Comparison of ENCODE assay signal across 8 mouse cellular contexts in genomic region chrX:77314384-77314783, GRCm38 (mm10).
DNase-seq lines count a peak whose midpoint lies in the region; ATAC-seq and TF ChIP-seq lines count a peak whose summit lies in the region.
"Had no signal": no experiment of that assay in that cellular context is flagged by ENCODE, and none has a peak within 500 bp of the region (broad histone marks: within the 10 kb centered on the region; RNA-seq: fewer than 3 reads in every experiment).

No protein-coding gene starts in this region.

- 82% methylated on average over 3 of the region's 3 CpGs for WGBS in neural tube, embryonic 11.5 days
- 71% methylated on average over 3 of the region's 3 CpGs for WGBS in neural tube, embryonic 15.5 days
- 71% methylated on average over 3 of the region's 3 CpGs for WGBS in kidney, postnatal 0 days

- H3K9me3 ChIP-seq in neural tube, embryonic 11.5 days (ENCODE audit: control insufficient read depth, low read length), result no peaks in the 10 kb centered on the region
- H3K9me3 ChIP-seq in neural tube, embryonic 15.5 days (replicated peaks), result no peaks in the 10 kb centered on the region
- H3K9me3 ChIP-seq in kidney, postnatal 0 days (replicated peaks; ENCODE audit: low read length), result no peaks in the 10 kb centered on the region
- H3K9me3 ChIP-seq: liver, embryonic 15.5 days had no signal

- no peak overlapping the region for H3K27ac ChIP-seq in neural tube, embryonic 11.5 days (ENCODE audit: low read depth, low read length)
- no peak overlapping the region for H3K27ac ChIP-seq in neural tube, embryonic 15.5 days (replicated peaks)
- H3K27ac ChIP-seq in kidney, postnatal 0 days, result no peak overlapping the region
- H3K27ac ChIP-seq: liver, embryonic 15.5 days had no signal

- H3K4me3 ChIP-seq in neural tube, embryonic 11.5 days (ENCODE audit: low read depth, low read length), result no peak overlapping the region
- H3K4me3 ChIP-seq in neural tube, embryonic 15.5 days (replicated peaks), result no peak overlapping the region
- H3K4me3 ChIP-seq in kidney, postnatal 0 days (replicated peaks; ENCODE audit: low read depth, low read length), result no peak overlapping the region
- H3K4me3 ChIP-seq: liver, embryonic 15.5 days had no signal

- peak; percentile 69 for TF ChIP-seq CTCF in kidney, postnatal 0 days (IDR thresholded peaks at IDR 0.05; ENCODE audit: low read depth)

- no peak overlapping the region for H3K9ac ChIP-seq in neural tube, embryonic 11.5 days (ENCODE audit: low read length)
- no peak overlapping the region for H3K9ac ChIP-seq in neural tube, embryonic 15.5 days (replicated peaks)
- H3K9ac ChIP-seq in kidney, postnatal 0 days (ENCODE audit: low read depth, low read length), result no peak overlapping the region
- H3K9ac ChIP-seq: liver, embryonic 15.5 days had no signal

- DNase-seq in neural tube, embryonic 11.5 days (ENCODE audit: low spot score), result peak; percentile 13
- peak; percentile 42 to 80 for DNase-seq in adrenal gland, adult (ENCODE audit: inconsistent age in 2 of 2, low spot score in 1 of 2)
- DNase-seq in cerebellum, adult 9-11 months, result peak; percentile 43
- peak; percentile 50 for DNase-seq in kidney, postnatal 0 days (ENCODE audit: low spot score)
- peak; percentile 45 for DNase-seq in lung, postnatal 25 days (ENCODE audit: low spot score)
- no peak for DNase-seq in Muller cell, postnatal 12 days (ENCODE audit: inconsistent ontology term)

- no peak overlapping the region for H3K4me2 ChIP-seq in neural tube, embryonic 11.5 days (ENCODE audit: low read depth)
- no peak overlapping the region for H3K4me2 ChIP-seq in neural tube, embryonic 15.5 days
- no peak overlapping the region for H3K4me2 ChIP-seq in kidney, postnatal 0 days (ENCODE audit: low read length)
- H3K4me2 ChIP-seq: liver, embryonic 15.5 days had no signal

- no peaks in the 10 kb centered on the region for H3K27me3 ChIP-seq in neural tube, embryonic 11.5 days (ENCODE audit: control insufficient read depth, insufficient read depth, low read length)
- H3K27me3 ChIP-seq in neural tube, embryonic 15.5 days (replicated peaks), result no peaks in the 10 kb centered on the region
- H3K27me3 ChIP-seq in kidney, postnatal 0 days (ENCODE audit: insufficient read depth, low read length), result no peaks in the 10 kb centered on the region
- H3K27me3 ChIP-seq: liver, embryonic 15.5 days had no signal

- ATAC-seq in neural tube, embryonic 11.5 days (ENCODE audit: insufficient read depth, low FRiP score, low TSS enrichment), result no peak
- ATAC-seq in neural tube, embryonic 15.5 days (ENCODE audit: low FRiP score), result no peak
- ATAC-seq in kidney, postnatal 0 days (replicated peaks; ENCODE audit: low FRiP score, low read depth), result no peak

- H3K36me3 ChIP-seq in neural tube, embryonic 11.5 days (ENCODE audit: control insufficient read depth, insufficient read depth, low read length), result no peaks in the 10 kb centered on the region
- no peaks in the 10 kb centered on the region for H3K36me3 ChIP-seq in neural tube, embryonic 15.5 days
- no peaks in the 10 kb centered on the region for H3K36me3 ChIP-seq in kidney, postnatal 0 days (ENCODE audit: insufficient read depth, low read length)
- H3K36me3 ChIP-seq: liver, embryonic 15.5 days had no signal

- H3K4me1 ChIP-seq in neural tube, embryonic 11.5 days (ENCODE audit: control insufficient read depth, insufficient read depth, low read length), result no peaks in the 10 kb centered on the region
- no peaks in the 10 kb centered on the region for H3K4me1 ChIP-seq in neural tube, embryonic 15.5 days
- H3K4me1 ChIP-seq in kidney, postnatal 0 days (replicated peaks; ENCODE audit: insufficient read depth, low read length), result no peaks in the 10 kb centered on the region
- H3K4me1 ChIP-seq: liver, embryonic 15.5 days had no signal
